Mouse (Mus musculus): ENCODE data around the gene Fbxl5.
A peak's percentile ranks its signal among the peaks of the same experiment; 100 is the strongest.

Fbxl5 gene

DNA sequence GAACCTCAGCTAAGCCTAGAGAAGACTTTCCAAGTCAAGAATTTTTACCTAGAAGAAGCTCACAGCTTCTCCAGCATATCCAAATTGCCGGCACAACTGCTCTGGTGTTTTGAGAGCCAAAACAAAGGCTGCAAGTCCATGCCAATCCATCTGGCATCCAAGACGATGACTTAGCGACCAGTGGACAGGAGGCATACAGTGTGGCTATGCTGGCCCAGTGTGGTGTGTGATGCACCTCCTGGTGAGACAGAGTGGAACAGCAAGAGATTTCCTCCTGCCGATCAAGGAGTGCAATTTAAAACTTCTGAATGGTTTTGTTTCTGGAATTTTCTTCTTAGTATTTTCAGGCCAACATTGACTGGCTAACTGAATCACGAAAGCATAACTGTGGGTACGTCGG lies 15.2 kb upstream of the Fbxl5 start:
- DNase-seq (ENCODE audit: low spot score in 2 of 2): no peak

DNA sequence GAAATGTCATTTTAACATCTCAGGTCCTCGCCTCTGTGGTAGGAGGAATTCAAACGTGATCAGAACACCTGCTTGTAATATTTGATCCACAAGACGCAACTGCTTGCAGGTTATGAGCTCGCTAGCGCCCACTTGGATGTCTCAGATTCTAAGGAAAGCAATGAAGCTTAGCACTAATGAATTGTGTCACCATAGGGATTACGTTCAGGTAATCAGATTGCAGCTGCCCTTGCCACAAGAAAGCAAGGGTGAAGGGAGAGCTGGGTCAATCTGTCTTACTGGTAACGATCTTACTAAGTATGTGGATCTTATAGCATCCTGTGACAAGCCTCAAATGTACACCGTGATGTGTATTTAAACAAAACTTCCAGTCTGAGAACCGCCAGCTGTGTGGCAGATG lies 5.9 kb upstream of the Fbxl5 start:
- DNase-seq (ENCODE audit: low spot score in 2 of 2): no peak

DNA sequence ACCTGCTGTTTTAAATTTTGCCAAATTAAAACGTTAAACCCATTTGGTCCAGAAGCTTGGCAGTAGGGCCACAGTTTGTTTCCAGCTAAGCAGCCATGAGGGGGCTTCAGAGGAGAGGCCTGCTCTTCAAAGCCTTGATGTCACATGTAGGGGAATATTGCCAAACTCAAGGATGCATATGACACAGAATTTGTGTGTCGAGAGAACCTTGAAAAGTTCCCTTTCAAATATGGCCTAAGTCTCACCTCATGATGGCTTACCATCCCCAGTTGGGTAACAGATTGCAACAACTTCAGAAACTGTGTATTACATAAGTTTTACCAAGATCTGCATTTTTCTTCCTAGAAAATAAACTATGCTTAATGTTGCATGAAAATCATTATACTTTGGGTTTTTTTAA lies 5.4 kb upstream of the Fbxl5 start:
- no peak for DNase-seq (ENCODE audit: low spot score in 2 of 2)

DNA sequence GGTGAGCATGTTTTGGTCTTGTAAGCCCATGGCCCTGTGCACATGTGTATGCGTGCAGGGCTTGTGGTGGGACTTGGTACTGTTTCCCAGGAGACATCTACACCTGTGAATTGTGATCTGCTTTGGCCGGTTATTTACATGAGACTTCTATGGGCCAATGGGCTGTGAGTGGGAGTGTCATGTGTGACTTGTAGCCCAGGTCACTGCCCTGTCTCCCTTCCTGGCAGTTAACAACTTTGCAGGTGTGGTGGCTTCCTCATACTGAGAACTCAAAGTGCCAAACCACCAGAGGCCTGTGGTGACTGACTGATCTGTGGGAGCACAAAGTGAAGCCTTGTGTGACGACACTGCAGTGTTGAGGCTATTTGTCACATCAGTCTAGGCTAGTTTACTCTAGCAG lies 3.1 kb upstream of the Fbxl5 start:
- no peak for DNase-seq (ENCODE audit: low spot score in 2 of 2)

DNA sequence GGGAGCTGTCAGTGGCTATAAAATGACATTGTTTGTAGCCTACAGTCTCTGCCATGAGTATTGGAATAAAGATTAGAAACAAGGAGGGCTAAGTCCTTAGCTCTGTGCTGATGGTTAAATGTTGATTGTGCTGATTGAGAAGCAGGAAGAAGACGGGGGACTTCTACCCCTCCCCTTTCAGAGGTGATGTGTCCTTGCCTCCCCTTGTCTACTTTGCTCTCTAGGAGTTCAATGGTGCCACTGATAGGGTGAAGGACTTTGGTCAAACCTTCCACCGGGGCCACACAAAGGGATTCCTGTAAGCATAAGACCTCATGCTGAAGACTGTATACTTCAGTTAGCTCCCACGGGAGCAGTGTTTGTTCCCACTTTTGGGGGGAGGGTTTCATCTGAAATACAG lies 1.4 kb upstream of the Fbxl5 start:
- no peak for DNase-seq (ENCODE audit: low spot score in 2 of 2)

DNA sequence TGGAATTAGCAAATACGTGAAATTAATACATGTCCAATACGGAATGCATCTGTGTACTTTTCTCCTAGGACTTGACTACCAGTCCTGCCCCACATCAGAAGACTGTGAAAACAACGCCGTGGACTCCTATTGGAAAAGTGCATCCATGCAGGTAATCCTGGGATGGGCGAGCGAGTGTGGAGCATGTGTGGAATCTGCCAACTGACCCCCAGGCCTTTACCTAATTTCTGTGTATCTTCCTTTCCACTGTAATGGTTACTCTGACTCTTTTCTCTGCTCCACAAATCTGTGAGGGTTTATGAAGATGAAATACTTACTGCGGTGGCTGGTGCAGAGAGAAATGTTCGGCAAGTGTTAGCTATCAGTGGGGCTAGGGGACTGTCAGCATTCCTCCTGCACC lies 761 bp upstream of the Fbxl5 start:
- no peak for DNase-seq (ENCODE audit: low spot score in 2 of 2)

DNA sequence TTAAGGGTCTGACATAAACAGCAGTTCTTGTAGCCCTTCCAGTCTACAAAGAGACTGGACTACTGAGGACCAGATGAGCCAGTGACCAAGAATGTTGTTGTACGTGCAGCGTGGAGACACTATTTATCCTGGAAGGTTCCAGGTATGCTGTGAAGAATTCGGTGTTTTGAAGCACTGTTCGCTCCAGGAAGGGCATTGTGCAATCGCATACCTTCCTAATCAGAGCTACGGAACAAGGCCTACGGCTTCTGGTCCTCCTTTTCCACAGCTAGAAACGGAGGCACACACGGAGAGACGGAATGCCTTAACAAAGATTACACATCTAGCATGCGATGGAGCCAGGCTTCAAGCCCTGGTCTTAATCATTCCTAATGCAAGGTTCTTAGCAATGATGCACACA lies 653 bp downstream of the Fbxl5 start:
- DNase-seq (ENCODE audit: low spot score in 2 of 2): no peak

DNA sequence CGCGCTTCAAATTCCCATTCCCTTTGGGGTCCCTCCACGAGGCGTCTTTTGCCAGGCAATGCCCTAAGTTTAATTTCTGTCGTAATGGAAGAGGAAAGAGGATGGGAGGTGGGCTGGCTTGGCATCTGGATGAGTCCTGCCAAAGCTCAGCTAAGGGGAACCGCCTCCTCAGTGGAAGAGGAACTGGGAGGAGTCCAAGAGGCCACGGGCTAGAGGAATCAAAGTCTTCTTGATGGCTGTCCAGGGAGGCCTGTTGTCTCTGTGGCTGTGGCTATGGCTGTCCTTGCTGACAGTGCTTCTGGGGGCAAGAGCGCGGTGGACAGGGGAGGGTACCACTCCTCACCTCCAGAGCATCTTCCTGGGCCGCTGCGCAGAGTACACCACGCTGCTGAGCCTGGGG lies 2.7 kb downstream of the Fbxl5 start, which contains the start of gene Bst1:
Gene Bst1, plus strand, starts transcription at position 191 of the 400 bp plus-strand sequence.
- DNase-seq (ENCODE audit: low spot score in 2 of 2): no peak

DNA sequence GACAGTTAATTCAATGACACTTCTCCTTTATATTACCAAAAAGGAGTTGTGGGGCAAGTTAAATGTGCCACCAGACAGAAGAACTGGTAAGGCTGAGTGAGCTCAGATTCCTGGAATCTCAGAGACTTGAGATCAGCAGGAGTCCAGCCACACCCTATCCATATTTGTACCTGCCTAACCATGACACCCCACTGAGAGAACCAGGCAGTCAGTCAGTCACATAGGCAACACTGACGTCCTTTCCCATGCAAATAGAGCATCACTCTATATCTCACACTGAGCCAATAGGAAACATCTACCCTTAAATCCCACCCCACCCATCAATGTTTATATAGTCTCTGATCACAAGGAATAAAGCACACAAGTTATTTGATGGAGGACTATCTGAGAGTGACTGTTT lies 5.7 kb downstream of the Fbxl5 start:
- DNase-seq (ENCODE audit: low spot score in 2 of 2): no peak

DNA sequence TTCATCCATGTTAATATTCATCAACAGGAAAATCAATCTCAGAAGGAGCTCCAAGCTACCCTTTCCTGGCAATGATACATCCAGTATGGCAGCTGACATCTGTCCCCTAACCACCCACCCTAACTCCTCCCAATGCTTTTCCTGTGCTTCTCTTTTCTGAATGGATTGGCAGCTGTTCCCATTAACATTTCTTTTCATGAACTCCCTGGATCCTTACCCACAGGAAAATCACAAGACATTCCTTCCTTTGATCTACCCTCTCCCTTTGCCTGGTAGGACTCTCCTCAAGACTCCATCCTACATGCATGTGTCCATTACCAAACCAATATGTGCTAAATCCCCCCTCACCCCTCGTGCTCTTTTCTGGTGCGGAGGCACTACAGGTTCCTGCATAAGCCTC lies 6.9 kb downstream of the Fbxl5 start:
- no peak for DNase-seq (ENCODE audit: low spot score in 2 of 2)

DNA sequence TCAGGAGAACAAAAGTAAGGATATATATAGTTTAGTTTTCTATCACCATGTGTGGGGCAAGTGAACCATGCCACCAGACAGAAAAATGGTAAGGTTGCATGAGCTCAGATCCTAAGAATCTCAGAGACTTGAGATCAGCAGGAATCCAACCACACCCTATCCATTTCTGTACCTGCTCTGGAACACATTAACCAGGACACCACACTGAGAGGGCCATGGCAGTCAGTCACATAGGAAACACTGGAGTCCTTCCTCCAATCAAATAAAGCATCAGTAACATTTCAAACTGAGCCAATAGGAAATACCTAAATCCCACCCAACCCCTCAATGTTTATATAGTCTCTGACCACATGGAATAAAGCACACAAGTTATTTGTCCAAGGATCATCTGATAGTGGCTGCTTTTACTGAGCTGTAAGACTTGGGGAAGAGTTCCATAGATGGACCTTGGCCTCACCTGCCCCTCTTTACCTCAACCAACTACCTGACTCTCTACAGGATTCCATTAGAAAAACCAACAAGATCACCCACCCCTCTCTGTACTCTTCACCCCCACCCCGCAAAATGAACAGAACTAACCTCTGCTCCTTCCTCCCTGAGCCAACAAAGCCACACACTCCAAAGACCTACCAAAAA lies 10.9 kb downstream of the Fbxl5 start:
- DNase-seq (ENCODE audit: low spot score in 2 of 2): no peak

DNA sequence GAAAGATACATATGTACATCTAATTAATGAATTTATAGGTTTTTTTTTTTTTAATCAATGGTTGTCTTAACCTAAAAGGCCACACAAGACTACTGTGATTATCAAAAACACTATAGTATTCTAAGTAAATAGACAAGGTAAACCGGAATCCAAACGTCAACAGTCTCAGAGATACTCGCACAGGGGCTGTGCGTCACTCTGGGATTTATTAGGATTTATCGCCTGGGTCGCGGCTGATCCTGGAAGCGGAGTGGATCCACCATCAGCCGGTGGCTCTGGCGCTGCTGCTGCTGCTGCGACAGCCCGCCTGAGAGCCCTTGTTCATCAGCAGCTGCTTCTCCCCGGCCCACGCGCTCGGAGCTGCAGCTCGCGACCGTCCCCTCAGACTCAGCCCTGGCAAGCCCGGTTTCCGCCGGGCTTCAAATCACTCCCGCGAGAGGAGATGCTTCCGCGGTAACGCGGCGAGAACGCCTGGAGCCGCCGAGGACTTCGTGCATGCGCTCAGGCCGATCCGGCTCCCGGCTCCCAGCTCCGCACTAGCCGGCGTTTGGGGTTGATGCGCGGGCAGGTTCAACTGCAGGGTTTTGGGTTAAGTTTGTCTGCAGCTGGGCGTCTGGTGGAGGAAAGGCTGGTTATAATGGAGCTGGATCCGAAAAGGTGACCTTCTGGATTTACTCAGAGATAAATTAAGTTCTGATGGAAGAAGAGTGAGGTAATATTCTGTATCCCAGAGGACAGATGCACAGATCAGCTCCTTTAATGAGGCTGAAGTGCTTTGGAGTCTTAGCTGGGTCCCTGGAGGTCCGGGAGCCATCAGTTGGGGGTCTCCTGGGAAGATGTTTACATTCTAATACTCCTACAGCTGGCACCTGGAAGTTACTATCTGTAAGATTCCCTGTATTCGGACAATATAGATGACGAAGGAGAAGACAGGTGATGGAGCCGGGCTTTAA lies 13.4 kb downstream of the Fbxl5 start:
- DNase-seq (ENCODE audit: low spot score in 2 of 2): peak; percentile 46 to 77

DNA sequence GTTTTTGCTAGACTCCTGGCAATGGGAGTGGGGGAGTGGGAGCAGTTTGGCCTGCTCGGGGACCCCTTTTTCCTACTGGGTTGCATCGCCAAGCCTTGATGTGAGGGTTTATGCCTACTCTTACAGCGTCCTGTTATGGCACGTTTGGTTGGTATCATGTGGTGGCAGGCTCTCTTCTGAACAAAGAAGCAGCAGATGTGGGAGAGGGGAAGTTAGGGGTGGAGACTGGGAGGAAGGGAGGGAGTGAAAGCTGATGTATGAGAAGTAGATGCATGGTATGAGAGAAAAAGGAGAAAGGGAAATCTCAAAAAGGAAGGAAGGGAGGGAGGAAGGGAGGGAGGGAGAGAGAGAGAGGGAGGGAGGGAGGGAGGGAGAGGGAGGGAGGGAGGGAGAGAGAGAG lies 14.5 kb downstream of the Fbxl5 start:
- no peak for DNase-seq (ENCODE audit: low spot score in 2 of 2)

DNA sequence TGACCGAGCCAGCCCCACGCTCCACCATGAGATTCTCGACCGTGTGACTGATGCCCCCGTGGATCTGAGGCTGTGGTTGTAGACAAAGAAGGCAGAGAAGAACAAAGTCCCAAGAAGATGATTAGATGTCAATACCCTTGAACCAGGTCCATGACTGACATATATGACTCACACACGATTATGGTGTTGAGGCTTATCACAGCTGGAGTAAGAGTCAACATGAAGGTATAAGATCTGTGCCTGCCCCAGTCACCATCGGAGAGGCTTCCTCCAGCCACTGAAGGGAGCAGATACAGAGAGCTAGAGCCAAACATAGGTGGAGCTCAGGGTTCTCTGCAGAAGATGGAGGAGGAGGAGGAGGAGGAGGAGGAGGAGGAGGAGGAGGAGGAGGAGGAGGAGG lies 15.1 kb downstream of the Fbxl5 start:
- no peak for DNase-seq (ENCODE audit: low spot score in 2 of 2)

DNA sequence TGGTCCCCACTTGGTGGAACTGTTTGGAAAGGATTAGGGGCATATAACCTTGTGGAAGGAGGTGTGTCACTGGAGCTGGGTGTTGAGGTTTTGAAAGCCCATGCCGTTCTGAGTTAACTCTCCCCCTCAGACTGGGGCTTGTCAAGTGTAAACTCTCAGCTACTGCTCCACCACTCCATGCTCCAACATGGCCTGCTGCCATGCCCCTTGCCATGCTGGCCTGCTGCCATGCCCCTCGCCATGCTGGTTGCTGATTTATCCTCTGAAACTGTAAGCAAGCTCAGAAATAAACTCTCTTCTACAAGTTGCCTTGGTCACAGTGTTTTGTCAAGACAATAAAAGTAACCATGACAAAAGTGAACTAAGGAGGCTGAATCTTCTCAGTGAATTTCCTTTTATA lies 16.0 kb downstream of the Fbxl5 start:
- DNase-seq (ENCODE audit: low spot score in 2 of 2): no peak

DNA sequence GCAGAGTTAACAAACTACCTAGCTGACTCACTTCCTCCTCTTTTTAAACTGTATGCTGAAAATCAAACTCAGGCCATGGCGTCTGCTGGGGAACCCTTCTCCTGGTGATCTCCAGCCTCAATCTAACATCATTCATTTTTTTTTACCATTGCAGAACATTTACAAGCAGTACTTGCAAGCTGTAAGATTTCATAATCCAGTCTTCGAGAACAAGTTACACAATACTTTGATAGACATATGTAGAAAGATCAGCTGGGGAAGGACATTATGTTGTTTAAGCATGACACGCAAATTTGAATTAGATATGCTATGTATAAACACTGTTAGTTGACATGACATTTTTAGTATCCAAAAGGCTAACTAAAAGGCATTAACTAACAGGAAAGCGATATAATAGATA lies 19.6 kb downstream of the Fbxl5 start:
- no peak for DNase-seq (ENCODE audit: low spot score in 2 of 2)

DNA sequence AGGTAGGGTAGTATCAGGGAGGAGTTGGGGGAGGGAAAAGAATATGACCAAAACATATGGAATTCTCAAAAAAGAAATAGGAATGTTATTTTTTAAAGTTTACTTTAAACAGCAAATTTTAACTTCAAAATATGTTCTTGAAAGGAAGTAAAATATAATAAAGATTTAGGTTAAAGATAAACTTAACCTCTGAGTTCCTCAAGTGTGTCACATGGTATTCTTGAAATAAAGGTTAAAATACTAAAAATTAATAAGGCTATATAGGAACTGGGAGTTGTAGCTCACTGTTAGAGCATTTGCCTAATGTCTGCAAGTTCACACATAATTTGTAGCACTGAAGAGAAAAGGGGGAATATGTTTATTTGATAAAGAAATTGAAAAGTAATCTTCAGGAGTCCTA lies 20.2 kb downstream of the Fbxl5 start:
- no peak for DNase-seq (ENCODE audit: low spot score in 2 of 2)

DNA sequence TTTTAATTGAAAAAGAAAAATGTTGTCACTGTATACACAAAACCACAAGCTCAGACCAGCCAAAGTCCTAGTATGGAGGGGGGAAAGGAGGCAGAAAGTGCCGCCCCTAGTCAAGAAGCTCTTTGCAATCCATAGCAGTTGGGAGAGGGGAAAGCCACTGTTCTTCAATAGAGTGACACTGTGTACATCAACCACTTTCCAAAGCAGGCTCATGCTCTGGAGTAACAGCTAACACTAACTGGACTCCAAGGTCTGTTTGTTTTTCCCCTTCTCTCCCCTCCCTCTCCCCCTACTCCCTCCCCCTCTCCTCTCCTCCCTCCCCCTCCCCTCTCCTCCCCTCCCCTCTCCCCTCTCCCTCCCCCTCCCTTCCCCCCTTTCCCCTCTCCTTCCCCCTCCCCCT lies 20.7 kb downstream of the Fbxl5 start:
- no peak for DNase-seq (ENCODE audit: low spot score in 2 of 2)

DNA sequence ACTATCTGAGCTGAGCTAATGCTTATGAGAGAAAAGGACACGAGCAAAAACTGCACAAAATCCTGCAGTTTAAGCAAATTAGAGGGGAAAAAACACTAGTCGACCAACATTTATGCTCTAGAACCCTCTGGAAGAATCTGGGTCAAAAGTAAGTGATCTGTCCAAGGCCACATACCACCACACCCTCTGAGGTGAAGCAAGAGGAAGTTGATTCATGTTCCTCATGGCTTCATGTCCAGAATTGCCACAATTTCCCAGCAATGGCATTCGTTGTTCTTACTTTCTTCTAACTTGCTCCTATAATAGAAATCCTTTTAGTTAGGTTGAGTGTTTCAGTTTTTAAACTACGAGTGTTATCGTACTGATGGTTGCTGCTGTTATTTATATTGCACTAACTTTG lies 21.9 kb downstream of the Fbxl5 start:
- no peak for DNase-seq (ENCODE audit: low spot score in 2 of 2)

DNA sequence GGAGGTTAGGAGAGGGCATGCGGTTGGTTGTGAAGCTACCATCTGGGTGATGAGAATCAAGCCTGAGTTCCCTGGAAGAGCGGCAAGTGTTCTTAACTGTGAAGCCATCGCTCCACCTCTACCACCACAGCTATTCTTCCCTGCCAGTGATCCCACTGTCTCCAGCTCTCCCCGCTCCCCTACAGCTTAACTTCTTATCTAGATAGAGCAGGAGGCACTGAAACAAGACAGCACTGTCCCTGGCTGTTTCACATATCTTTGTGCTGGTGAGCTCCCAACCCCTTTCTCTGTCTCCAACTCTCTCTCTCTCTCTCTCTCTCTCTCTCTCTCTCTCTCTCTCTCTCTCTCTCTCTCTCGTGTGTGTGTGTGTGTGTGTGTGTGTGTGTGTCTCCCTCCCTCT lies 29.1 kb downstream of the Fbxl5 start:
- no peak for DNase-seq (ENCODE audit: low spot score in 2 of 2)

DNA sequence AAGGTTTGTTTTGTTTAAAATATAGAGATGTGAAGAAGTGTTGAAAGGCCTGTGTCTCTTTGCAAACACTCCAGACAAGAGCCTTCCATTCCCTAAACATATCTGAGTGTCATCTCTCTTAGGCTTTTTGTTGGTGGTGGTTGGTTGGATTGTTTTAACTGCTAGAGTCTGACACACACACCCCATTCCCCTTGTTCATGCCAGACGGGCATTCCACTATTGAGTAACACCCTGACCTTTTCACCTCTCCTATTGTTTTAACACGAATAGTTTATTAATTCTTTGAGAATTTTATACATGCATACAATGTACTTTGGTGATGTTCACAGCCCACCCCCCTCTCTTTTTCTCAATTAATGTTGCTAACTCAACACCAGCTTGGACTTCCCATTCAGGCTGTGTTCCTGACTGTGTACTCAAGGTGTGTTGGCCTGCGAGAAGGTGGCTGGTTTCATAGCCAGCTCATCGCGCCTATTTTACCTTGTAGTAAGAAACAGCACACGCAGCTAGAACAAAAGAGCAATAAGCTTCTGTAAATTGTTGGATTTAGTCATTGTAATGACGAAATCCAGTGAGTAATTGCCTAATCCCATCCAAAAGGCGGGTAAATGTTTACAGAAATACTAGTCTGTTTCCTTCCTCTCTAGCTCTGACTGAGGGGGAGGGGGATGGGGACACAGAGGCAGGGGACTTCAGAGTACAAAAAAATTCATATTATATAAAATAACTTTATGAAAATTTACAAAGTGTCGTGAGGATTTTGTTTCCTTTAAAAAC lies 33.3 kb downstream of the Fbxl5 start:
- DNase-seq (ENCODE audit: low spot score in 2 of 2): no peak

DNA sequence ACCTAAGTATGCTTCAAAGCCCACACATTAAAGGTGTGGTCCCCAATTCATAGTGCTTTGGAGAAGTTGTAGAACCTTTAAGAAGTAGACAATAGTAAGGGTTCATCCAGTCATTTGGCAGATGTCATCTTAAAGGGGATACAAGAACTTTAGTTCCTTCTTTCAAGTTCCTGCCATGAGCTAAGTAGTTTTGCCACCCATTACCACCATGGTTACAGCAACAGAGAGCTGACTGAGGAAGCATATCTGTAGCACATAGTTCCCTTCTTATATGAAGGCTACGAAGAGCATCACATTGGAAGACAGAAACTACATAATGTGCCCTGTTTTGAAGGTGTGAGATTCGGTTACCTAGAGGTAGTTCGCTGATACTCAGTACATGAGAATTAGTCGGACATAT lies 34.8 kb downstream of the Fbxl5 start:
- no peak for DNase-seq (ENCODE audit: low spot score in 2 of 2)

DNA sequence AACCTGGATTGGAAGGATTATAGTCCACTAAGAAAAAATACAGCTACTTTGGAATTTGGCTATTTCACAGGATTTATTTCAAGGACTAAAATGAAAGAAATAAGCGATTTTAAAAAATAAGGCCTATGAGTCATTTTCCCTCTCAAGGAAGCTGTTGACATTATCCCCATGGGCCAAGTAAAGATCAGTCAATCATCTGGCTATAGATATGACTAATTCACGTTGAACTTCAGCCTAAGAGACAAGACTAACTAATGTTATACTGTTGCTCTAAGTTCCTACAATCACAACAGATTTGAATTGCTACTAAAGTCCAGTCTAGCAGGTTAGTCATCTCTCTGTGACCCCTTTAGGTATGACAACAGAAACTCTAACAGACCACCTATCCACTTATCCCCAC lies 37.4 kb downstream of the Fbxl5 start:
- no peak for DNase-seq (ENCODE audit: low spot score in 2 of 2)

Measured in left cerebral cortex, adult 9 months (tissue).